Mouse (Mus musculus): ENCODE measurements at regions not wholly inside any gene's neighbourhood (a gene's known extent, or its start where the extent isn't known, plus 50 kb on each side); places are given as distances from the start of the nearest gene placed in this dataset.

DNA sequence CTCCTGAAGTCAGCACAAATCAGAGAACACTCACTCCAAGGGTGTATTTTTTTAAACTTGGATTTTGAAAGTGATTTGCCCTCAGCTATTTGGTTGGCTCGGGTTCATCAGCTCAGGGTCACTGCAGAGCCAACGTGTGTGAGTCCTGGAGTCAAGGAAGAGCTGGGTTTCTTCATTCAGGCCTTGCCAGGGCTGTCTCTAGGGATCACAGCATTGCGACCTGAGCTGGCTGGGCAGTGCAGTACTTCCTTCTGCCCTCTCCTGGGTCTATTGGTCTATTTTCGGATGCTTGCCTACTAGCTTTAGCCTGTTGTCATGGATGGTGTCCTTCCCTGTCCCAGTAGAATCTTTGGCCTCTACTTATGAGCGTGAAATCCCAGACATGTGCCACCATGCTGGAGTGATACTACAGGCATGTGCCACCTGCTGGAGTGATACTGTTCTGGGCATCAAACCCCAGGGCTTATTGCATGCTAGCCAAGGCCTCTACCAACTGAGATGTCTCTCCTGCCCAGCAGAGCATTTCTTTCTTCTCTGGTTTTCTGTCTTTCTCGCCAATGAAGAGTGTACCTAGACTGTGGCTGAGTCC, 211.7 kb upstream of the Rbfox1 start:
- in situ Hi-C loops (cut with MboI; ENCODE audit: unreplicated experiment in 2 of 2): no loop called here

DNA sequence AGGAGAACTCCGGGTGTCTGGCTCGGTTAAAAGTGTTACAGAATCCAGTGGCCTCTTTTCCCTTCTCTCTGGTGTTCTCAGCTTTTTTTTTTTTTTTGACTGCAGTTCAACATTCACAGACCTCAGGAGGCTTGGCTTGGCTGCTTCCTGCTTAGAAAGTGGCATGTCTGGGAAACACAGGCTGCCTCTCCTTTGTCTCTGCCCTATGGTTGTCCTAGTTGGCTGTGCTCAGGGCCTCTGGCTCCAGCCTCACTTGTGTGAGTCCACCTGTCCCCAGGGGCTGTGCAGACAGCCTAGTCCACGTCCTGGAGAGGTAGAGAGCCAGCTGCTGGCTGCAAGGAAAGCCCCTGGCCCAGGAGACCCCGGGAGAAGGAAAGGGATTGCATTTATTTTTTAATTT, 212.3 kb upstream of the Rbfox1 start:
- in situ Hi-C loops (cut with MboI; ENCODE audit: unreplicated experiment in 2 of 2): no loop called here

DNA sequence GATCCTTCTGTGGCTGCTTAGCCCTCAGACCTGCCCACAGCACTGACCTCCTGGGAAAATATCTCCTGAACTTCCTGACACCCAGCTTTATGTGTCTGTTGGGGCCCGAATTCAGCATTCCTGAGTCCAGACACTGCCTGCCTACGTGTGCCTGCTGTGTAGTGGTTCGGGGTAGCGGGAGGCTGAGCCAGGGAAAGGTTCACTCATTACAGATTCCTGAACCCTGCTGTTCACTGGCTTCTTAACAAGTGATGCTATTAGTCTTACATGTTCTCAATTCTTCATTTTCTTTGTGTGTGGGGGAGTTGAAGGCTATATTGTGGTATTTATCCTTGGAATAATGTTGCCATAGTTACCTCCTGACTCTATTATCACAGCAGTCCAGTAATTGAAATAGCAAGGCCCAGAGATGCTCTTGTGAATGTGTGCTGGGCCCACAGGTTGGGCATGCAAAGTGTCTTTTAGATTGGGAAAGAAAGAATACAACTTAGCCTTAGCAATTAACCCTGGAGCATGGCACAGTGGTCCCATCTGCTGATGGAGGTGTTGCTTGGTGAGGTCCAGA, 216.7 kb upstream of the Rbfox1 start:
- in situ Hi-C loops (cut with MboI; ENCODE audit: unreplicated experiment in 2 of 2): no loop called here

DNA sequence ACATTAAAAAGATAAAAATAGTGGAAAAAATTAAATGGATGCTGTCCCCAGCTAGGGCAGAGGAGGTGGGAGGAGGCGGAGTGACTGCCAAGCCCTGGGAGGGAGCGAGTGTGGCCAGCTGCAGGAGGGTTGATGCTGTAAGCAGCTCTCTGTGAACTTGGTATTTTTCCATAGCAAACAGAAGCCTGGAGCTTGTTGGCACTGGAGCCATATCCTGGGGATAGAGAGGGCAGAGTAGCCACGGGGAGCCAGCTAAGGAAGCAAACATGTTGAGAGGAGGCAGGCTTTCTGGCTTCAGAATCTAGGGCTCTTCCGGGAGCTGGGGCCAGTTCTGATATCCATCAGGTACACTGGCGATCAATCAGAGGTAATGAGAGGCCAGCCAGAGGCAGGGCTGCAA, 223.2 kb upstream of the Rbfox1 start:
- in situ Hi-C loops (cut with MboI; ENCODE audit: unreplicated experiment in 2 of 2): no loop called here

DNA sequence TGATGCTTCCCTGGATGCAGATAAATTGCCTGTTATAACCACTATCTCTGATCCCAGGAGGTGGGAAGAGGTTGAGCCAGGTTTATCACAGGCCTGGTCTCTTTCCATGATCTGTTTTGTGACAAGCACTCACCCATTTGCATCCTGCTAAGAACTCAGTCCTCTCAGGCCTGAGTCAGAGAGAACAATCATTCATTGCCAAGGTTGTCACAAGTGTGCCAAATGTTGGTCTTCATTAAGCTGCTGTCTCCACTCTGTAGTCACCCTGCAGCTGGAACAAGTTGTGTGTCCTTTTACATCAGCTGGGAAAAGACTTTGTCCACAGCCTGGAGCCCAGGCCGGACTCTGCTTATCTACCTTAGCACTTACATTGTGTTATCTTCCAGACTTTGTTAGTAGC, 233.6 kb upstream of the Rbfox1 start:
- in situ Hi-C loops (cut with MboI; ENCODE audit: unreplicated experiment in 2 of 2): no loop called here

DNA sequence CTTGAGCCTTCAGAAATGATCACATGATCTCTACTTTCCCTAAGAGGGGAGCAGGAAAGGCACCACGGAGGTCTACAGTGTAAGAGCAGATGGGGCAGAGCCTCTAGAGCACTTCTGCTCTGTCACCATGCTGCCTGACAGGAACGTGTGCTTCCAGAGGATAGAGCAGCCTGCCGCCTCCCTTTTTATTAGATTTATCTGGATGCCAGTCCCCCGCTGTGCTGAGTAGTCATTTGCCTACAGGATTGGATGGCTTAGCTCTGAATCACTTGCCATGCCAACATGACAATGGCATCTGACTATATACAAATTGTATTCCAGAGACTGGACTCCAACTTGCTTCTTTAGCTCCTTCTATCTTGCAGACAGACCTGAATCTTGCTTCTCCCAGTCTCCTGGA, 234.2 kb upstream of the Rbfox1 start:
- in situ Hi-C loops (cut with MboI; ENCODE audit: unreplicated experiment in 2 of 2): no loop called here

DNA sequence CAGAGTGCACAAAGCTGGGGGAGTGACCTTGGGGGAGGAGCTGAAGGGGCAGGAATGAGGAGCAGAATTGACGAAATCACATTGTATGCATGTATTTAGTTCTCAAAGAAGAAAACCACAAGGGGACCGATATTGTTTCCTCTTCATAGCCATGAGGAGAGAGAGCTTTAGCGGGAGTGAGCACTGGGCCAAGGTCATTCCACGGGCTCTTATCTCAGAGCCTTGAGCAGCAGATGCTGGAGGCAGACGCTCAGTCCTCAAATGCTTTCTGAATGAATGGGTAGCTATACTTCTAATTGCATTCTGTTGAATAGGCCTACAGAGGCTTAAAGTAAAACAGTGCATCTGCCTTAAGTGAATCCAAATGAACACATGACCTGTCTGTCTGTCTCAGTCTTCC, 245.2 kb upstream of the Rbfox1 start:
- in situ Hi-C loops (cut with MboI; ENCODE audit: unreplicated experiment in 2 of 2): no loop called here

DNA sequence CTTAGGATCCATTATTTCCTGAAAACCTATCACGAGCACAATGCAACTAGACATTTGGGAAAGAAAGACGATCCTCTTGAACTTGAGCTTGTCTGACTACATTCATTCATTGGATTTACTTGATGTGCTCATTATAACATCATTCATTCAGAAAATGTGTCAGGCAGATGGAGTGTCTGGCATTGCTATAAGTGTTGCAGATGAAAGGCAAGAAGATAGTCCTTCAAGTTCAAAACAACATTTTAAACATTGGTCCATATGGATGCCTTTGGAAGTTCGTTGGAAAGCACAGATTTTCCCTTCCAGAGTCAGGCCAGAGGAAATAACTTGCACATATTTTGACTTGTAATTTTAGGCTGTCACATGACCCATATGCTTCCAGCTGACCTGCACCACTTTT, 255.2 kb upstream of the Rbfox1 start:
- in situ Hi-C loops (cut with MboI; ENCODE audit: unreplicated experiment in 2 of 2): no loop called here

DNA sequence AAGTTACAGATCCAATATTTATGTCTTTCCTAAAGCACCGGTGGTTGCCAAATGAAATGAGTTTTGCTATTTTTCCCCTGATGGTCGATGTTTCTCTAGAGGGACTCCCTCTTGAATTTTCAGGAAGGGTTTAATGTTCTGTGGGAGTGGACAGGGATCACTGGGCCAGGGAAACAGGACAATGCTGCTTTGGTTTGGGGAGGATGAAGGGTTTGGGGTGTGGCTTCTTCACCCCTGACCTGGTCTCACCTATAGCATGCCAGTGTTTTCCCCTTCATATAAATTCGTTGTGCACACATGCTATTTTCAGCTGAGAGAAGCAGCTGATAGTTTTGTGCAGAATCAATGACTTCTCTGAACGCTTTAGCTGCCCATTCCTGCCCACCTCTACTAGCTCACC, 257.2 kb upstream of the Rbfox1 start:
- in situ Hi-C loops (cut with MboI; ENCODE audit: unreplicated experiment in 2 of 2): no loop called here

DNA sequence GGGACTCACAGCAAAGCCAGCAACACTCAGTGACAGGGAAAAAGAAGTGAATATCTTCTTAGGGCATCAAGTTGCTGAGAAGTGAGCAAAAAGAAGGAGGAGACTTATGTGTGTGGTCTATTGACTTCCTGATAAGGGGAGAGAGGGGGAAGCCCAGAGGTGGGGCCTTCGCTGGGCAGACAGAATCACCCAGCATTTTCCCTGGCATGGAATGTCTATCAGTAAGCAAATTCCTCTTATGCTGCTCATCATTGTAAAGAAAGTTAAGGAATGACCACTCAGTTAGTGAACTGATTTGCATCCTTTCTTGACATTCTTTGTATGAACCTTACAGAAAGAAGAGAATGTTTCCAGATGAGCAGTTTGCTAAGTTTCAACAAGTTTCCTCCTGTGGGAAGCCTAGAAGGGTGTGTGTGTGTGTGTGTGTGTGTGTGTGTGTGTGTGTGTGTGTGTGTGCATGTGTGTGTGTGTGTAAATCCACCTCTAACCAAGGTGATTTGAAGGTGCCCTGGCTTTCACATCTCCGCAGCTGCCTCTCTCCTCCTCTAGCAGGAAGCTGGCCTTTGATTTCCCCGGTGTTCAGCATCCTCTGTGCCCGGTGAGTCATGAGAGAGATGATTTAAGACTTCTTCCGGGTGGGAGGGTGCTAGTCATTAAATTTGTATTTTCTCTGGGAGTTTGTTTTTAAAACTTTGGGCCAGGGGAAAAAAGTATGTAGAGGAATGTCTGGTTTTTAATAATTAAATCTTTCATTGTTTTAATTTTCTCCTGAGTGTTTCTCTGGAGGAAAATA, 257.8 kb upstream of the Rbfox1 start:
- in situ Hi-C loops (cut with MboI; ENCODE audit: unreplicated experiment in 2 of 2): no loop called here

DNA sequence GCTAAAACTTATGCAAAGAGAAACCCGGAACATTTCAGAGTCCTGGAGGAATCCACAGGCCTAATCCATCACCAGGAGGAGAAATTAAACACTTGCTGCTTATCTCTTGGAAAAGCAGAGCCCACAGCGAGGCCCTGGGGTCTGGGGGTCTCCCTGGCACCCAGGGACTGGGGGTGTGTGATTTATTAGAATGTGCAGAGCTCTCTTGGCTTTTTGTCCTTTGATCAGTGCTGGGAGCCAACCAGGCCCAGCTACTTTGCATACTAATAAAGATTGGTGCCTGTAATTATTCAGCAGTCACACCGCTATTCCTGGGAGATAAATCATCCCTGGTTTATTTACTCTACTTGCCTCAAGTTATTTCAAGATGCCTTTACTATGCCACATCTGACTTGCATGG, 260.0 kb upstream of the Rbfox1 start:
- in situ Hi-C loops (cut with MboI; ENCODE audit: unreplicated experiment in 2 of 2): no loop called here

DNA sequence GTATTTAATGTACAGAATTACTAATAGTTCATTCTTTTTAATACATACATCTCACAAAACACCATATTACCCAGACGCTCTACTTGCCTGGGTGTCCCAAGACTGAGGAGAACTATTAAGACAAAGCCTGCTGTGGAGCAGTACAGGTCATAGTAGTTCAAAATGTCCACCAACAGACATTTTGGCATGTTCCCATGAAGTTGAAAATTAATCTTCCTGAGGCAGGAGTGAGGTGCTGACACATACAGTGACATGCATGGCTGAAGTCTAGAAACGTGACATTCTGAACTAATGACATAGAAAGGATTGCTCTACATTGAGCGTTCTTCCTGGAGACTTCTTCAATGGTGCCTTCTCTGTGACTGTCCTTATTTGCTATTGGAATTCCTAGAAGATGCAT, 264.6 kb upstream of the Rbfox1 start:
- in situ Hi-C loops (cut with MboI; ENCODE audit: unreplicated experiment in 2 of 2): no loop called here

DNA sequence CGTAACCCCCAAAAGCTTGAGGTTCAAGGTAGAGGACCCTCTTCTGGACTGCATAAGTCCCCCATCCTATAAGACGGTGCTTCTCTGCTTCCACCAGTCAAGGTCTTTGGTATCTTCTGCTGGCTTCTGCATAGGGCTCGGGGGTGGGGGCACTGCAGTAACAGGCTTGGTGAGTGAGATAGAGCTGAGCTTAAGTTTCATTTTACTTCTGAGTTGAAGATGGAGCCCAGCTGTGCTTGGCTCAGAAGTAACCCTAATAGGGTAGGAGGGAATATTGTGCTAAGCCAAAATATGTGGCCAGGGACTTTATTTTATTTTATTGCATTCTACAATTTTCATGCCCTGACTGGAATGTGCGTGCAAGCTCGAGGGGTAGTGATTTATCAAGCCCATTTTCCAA, 268.8 kb upstream of the Rbfox1 start:
- in situ Hi-C loops (cut with MboI; ENCODE audit: unreplicated experiment in 2 of 2): no loop called here

DNA sequence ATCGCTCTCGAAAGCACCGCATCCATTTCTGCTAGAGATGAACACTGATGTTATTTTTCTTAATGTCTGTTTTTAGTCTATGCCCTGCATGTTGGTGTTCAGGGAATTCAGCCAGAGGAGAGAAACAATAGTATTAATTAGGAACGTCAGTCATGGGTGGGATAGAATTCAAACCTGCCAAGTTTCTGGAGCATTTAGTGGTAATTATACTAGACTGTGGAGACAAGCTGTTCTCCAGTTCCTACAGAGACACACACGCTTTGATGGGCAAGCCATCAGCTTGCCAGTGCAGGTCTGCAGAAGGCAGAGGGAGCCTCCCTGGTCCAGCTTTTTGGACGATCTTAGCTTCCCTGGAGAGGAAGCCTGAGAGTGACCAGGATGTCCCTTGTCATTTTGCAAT, 289.8 kb upstream of the Rbfox1 start:
- in situ Hi-C loops (cut with MboI; ENCODE audit: unreplicated experiment in 2 of 2): no loop called here

DNA sequence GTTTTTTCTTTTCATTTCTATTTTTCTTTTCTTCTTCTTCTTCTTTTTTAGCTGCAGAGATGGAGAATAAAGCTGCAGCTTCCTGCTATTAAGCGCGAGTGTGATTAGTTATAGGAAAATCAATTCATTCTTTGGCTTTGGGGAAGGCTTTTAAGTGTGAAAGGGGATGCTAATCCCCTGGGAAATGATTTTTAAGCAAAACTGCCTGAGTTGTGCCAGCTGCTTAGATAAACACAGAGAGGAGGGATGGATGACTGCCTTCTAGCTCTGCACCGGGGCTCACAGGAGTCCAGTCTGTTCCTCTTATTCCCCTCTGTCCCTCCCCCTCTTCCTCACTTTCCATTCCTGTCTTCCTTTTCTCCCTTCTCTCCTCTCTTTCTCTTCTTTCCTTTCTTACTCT, 306.8 kb upstream of the Rbfox1 start:
- in situ Hi-C loops (cut with MboI; ENCODE audit: unreplicated experiment in 2 of 2): no loop called here

DNA sequence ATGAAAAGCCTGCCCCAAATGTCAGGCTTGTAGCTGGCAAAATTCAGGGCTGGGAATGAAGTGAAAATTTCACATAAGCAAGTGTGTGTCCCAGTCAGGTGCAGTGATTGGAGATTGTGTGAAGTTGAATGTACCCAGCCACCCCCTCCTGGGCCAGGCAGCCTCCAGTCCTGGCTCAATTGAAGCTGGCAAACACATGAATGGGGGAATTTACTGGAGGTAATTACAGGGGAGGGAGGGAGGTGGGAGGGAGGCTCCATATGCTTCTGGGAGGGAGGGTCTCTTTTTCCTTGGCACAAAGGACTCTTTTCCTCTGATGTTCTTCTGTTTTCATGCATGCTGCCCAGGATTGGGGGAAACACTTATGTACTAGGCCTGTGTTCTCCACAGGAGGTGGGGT, 312.4 kb upstream of the Rbfox1 start:
- in situ Hi-C loops (cut with MboI; ENCODE audit: unreplicated experiment in 2 of 2): no loop called here

DNA sequence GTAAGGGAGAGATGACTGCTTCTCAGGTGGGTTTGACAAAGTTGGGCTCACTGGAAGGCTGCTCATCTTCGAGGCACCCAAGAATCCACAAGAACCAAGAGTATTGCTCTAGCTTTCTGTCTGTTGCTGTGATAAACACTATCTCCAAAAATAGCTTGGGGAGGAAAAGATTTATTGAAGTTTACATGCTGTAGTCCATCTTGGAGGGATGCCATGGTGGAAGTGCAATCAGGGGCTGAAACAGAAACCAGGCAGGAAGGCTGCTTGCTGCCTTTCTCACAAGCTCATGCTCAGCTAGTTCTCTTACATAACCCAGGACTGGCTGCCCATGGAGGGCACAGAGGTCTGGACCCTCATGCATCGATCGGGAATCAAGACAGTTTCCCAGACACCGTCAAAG, 314.5 kb upstream of the Rbfox1 start:
- in situ Hi-C loops (cut with MboI; ENCODE audit: unreplicated experiment in 2 of 2): no loop called here

DNA sequence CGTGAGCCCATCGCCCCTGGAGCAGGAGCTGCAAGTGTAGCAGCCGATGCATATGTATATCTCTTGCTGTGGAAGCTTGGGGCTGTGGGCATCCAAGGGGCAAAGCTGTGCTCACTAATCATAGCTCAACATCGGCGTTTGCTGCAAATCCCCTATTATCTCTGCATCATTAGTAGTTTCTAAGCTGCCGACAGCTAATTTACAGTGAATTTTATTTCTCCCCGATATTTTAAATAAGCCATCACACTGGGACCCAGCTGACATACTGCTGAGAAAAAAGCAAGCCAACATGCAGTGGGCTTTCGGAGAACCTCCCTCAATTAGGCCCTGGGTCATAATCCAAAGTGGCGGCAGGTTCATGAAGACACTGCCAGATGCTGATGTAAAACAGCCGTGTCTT, 313.3 kb upstream of the Eef2kmt start:
- in situ Hi-C loops (cut with MboI; ENCODE audit: unreplicated experiment in 2 of 2): no loop called here

DNA sequence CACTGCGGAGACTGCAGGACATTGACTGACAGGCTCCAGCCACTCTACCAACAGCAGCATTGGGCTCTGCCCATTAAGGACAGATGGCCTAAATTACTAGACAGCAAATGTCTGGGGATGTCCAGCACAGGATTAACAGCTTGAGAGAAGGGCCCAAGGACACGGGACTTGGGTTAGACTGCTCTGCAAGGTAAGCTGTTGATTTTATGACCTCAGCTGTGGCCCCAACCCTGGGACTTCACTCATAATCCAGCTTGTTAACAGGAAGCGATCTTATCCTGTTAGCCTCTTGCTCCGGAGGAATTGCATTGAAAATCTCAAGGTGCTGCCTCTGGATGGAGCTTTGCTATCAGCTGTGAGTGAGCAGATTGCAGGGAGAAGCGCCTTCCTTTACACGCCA, 293.2 kb upstream of the Eef2kmt start:
- in situ Hi-C loops (cut with MboI; ENCODE audit: unreplicated experiment in 2 of 2): no loop called here

DNA sequence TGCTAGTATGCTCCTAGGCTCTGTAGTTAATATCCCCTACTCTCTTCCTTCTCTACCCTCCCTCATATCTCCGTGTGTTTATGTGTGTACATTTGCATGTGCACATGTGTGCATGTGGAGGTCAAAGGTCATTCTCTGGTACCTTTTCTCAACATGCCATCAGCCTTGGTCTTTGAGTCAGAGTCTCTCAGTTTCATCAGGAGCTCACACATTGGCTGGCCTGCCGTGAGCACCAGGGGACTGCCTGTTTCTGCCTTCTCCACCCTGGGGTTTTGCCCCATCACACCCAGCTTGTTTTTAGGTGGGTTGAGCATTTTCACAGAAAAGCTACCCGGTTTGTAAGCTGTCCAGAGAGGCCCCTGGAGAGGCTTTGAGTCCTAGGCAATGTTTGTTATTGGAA, 292.8 kb upstream of the Eef2kmt start:
- in situ Hi-C loops (cut with MboI; ENCODE audit: unreplicated experiment in 2 of 2): no loop called here

DNA sequence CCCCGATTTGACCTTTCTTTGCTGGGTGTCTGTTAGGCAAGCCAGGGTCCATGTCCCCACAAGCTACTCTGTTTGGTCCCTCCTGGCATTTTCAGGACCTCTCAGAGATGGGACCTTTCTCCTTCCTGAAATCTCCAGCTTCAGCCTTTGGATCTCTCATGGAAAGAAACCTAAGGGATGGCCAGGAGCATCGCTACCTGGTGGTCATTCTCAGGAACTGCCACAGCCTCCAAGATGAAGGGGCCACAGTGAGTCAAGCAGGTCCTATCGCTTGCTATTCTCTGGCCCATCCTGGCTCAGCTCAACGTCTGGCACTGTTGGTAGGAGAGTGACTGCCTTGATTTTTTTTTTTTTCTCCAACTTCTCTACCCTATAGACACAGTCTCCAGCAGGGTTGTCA, 291.0 kb upstream of the Eef2kmt start:
- in situ Hi-C loops (cut with MboI; ENCODE audit: unreplicated experiment in 2 of 2): no loop called here

DNA sequence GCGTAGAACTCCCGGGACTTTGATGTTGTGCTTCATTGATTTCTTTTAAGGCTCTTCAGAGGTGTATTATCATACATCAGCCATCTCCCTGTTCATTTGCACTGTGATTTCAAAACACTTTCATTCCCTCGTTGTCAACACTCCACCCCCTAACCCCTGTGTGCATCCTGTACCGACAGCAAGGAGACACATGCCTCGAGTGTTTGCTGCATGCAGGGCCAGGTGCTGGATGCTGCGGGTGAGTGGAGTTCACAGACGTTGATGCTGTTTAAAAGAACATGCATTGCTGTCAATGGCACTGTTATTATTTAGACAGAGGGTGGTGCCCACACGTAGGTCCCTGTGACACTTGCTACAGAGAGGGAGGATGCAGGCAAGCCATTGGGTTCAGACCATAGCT, 290.0 kb upstream of the Eef2kmt start:
- in situ Hi-C loops (cut with MboI; ENCODE audit: unreplicated experiment in 2 of 2): no loop called here

All from v-Abl transformed pro-B cells (cell line).